Mouse (Mus musculus): ENCODE data around the gene Gm42906. TPM values are rescaled to one million over a fixed set of nuclear protein-coding genes. Genes with fewer than 3 reads are reported as not detected.

Gm42906 gene
- polyA plus RNA-seq, 1 experiment from 2014 or later: not detected

DNA sequence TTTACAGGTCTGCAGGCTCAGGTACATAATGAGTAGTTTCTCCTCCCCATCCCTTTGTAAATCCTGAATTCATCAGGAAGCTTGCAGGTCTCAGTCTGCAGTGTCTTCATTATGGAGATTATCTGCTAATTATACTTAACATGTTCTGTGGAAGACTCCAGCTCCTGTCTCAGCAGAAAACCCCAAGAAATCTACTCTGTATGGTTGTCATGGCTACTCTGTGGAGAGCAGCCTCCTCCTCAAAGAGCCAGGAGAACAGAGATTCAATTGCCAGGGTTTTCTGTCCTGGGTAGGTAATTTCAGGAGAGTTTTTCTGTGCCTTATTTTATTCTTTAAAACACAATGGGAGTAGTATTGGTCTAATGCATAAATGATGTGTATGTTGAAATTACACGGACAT is 405.0 kb downstream of the Gm42906 start:
- peak overlapping the region; percentile 37; the same call in 1 of the 2 replicates for H3K4me2 ChIP-seq
- H3K9ac ChIP-seq: no peak overlapping the region
- H3K27me3 ChIP-seq (ENCODE audit: insufficient read depth, low read length): no peaks in the 10 kb centered on the region
- H3K9me3 ChIP-seq (ENCODE audit: low read depth, low read length): no peaks in the 10 kb centered on the region
- WGBS: 18% methylated on average over 1 of the region's 1 CpGs
- no peak for DNase-seq
- H3K27ac ChIP-seq (ENCODE audit: low read depth): 0 out of 2 replicates have a peak overlapping the region, but pooled peaks have one; percentile 43
- ATAC-seq (ENCODE audit: insufficient read depth): no peak
- no peak overlapping the region for H3K4me3 ChIP-seq (ENCODE audit: low read depth, low read length)
- peaks cover 9% of the 10 kb centered on the region; the same call in 1 of the 2 replicates for H3K4me1 ChIP-seq (ENCODE audit: insufficient read depth)
- H3K36me3 ChIP-seq (ENCODE audit: insufficient read depth): no peaks in the 10 kb centered on the region
- no peak for TF ChIP-seq CTCF (IDR thresholded peaks at IDR 0.05; ENCODE audit: low read depth)

DNA sequence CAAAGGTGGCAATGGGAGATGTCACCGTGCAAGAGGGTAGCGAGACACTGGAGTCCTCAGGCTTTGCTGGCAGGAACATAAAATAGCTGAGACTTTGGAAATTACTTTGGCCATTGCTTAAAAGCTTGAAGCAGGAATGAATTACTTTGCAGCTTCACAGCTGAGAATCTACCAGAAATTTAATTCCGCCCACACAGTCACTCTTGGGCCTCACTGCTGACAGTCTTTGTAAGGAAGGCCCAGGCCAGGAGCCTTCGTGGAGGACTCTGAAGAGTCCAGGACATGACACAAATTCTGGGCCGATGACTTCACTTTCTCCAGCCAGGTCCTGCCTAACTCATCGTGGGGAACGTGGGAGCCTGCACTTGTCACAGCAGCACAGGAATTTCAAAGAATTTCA is 405.9 kb downstream of the Gm42906 start:
- DNase-seq: no peak
- H3K27me3 ChIP-seq (ENCODE audit: insufficient read depth, low read length): no peaks in the 10 kb centered on the region
- H3K4me3 ChIP-seq (ENCODE audit: low read depth, low read length): no peak overlapping the region
- H3K9me3 ChIP-seq (ENCODE audit: low read depth, low read length): no peaks in the 10 kb centered on the region
- H3K9ac ChIP-seq: no peak overlapping the region
- H3K4me1 ChIP-seq (ENCODE audit: insufficient read depth): peaks cover 9% of the 10 kb centered on the region; the same call in 1 of the 2 replicates
- H3K36me3 ChIP-seq (ENCODE audit: insufficient read depth): no peaks in the 10 kb centered on the region
- no peak overlapping the region for H3K4me2 ChIP-seq
- WGBS: 76% methylated on average over 7 of the region's 7 CpGs
- no peak for ATAC-seq (ENCODE audit: insufficient read depth)
- TF ChIP-seq CTCF (IDR thresholded peaks at IDR 0.05; ENCODE audit: low read depth): no peak
- H3K27ac ChIP-seq (ENCODE audit: low read depth): no peak overlapping the region

DNA sequence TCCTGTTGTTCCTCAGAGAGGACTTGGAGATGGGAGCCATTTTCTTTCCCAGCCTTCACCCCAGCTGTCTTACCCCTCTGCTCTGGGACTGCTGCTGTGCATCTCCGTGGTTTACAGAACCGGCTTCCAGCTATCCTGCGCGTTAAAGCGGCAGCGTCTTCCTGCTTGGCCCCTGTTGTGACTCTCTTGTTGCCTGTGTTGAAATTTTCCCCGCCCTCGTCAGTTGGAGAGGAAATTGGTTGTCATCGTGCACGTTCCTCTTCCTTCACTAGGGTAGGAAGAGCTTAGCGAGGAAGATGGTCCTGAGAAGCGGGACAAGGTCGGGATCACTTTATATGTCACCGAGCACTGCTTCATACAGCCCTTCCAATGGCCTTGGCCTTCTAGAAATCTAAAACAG is 407.1 kb downstream of the Gm42906 start:
- no peaks in the 10 kb centered on the region for H3K36me3 ChIP-seq (ENCODE audit: insufficient read depth)
- DNase-seq (peak; percentile 41), ATAC-seq (ENCODE audit: insufficient read depth) (peak; percentile 9; the same call in 1 of the 2 replicates)
- H3K4me3 ChIP-seq (ENCODE audit: low read depth, low read length): no peak overlapping the region
- no peaks in the 10 kb centered on the region for H3K27me3 ChIP-seq (ENCODE audit: insufficient read depth, low read length)
- no peak overlapping the region for H3K9ac ChIP-seq
- no peaks in the 10 kb centered on the region; the same call in 1 of the 2 replicates for H3K9me3 ChIP-seq (ENCODE audit: low read depth, low read length)
- 68% methylated on average over 14 of the region's 14 CpGs for WGBS
- no peak for TF ChIP-seq CTCF (IDR thresholded peaks at IDR 0.05; ENCODE audit: low read depth)
- H3K27ac ChIP-seq (ENCODE audit: low read depth): 0 out of 2 replicates have a peak overlapping the region, but pooled peaks have one; percentile 36
- H3K4me2 ChIP-seq: no peak overlapping the region
- peaks cover 9% of the 10 kb centered on the region; the same call in 1 of the 2 replicates for H3K4me1 ChIP-seq (ENCODE audit: insufficient read depth)

GRCm38 (mm10) chr5:151020031-151020820 is 407.7 kb downstream of the Gm42906 start:
- H3K9ac ChIP-seq: no peak overlapping the region
- ATAC-seq (ENCODE audit: insufficient read depth): no peak; the same call in 1 of the 2 replicates
- peak overlapping the region; percentile 36; the same call in 1 of the 2 replicates for H3K27ac ChIP-seq (ENCODE audit: low read depth)
- no peak for TF ChIP-seq CTCF (IDR thresholded peaks at IDR 0.05; ENCODE audit: low read depth)
- no peaks in the 10 kb centered on the region; the same call in 1 of the 2 replicates for H3K9me3 ChIP-seq (ENCODE audit: low read depth, low read length)
- no peak overlapping the region for H3K4me3 ChIP-seq (ENCODE audit: low read depth, low read length)
- H3K4me2 ChIP-seq: no peak overlapping the region
- H3K36me3 ChIP-seq (ENCODE audit: insufficient read depth): no peaks in the 10 kb centered on the region
- H3K27me3 ChIP-seq (ENCODE audit: insufficient read depth, low read length): no peaks in the 10 kb centered on the region
- WGBS: 54% methylated on average over 13 of the region's 13 CpGs
- DNase-seq: no peak
- H3K4me1 ChIP-seq (ENCODE audit: insufficient read depth): peaks cover 9% of the 10 kb centered on the region; the same call in 1 of the 2 replicates

- H3K4me1 ChIP-seq (ENCODE audit: insufficient read depth): peaks cover 8% of the 10 kb centered on the region; the same call in 1 of the 2 replicates
- no peaks in the 10 kb centered on the region for H3K27me3 ChIP-seq (ENCODE audit: insufficient read depth, low read length)
- no peak overlapping the region for H3K4me3 ChIP-seq (ENCODE audit: low read depth, low read length)
- no peak for TF ChIP-seq CTCF (IDR thresholded peaks at IDR 0.05; ENCODE audit: low read depth)
- WGBS: 54% methylated on average over 5 of the region's 5 CpGs
- H3K9me3 ChIP-seq (ENCODE audit: low read depth, low read length): no peaks in the 10 kb centered on the region; the same call in 1 of the 2 replicates
- no peak overlapping the region for H3K4me2 ChIP-seq
- H3K36me3 ChIP-seq (ENCODE audit: insufficient read depth): no peaks in the 10 kb centered on the region
- H3K9ac ChIP-seq: no peak overlapping the region
- DNase-seq: no peak
- no peak overlapping the region for H3K27ac ChIP-seq (ENCODE audit: low read depth)
- no peak for ATAC-seq (ENCODE audit: insufficient read depth)
Measured at GRCm38 (mm10) chr5:151018959-151019358, 409.0 kb downstream of the Gm42906 start.

- no peak overlapping the region for H3K9ac ChIP-seq
- H3K9me3 ChIP-seq (ENCODE audit: low read depth, low read length): no peaks in the 10 kb centered on the region; the same call in 1 of the 2 replicates
- H3K27me3 ChIP-seq (ENCODE audit: insufficient read depth, low read length): no peaks in the 10 kb centered on the region
- H3K36me3 ChIP-seq (ENCODE audit: insufficient read depth): no peaks in the 10 kb centered on the region
- H3K4me2 ChIP-seq: no peak overlapping the region
- no peak overlapping the region for H3K27ac ChIP-seq (ENCODE audit: low read depth)
- ATAC-seq (ENCODE audit: insufficient read depth) (no peak), DNase-seq (no peak)
- H3K4me3 ChIP-seq (ENCODE audit: low read depth, low read length): no peak overlapping the region
- peaks cover 3% of the 10 kb centered on the region; the same call in 1 of the 2 replicates for H3K4me1 ChIP-seq (ENCODE audit: insufficient read depth)
- no peak for TF ChIP-seq CTCF (IDR thresholded peaks at IDR 0.05; ENCODE audit: low read depth)
- WGBS: 77% methylated on average over 5 of the region's 5 CpGs
Measured at GRCm38 (mm10) chr5:151018450-151018849, 409.5 kb downstream of the Gm42906 start.

Other genes with a start within 250 kb of the Gm42906 start
- 14.4 and 14.5 TPM in 2 replicates for gene Stard13, start 194.3 kb downstream of the Gm42906 start, polyA plus RNA-seq (2014; fragmentation: Nextera tagmentation; extraction: Ambion mirVana)
- gene Vmn2r18, start 177.9 kb upstream of the Gm42906 start, polyA plus RNA-seq (2014; fragmentation: Nextera tagmentation; extraction: Ambion mirVana): 0.12 TPM in 1 of 2 replicates, not detected in the other
- gene Rfc3, start 223.1 kb upstream of the Gm42906 start, polyA plus RNA-seq (2014; fragmentation: Nextera tagmentation; extraction: Ambion mirVana): 114 and 125 TPM in 2 replicates

All from lung, embryonic 14.5 days (tissue).